Mouse (Mus musculus) E14TG2a.4 (cell line): ENCODE results near the gene Pheta2.
"Not testable (repeated sequence)": the region's sequence is repeated elsewhere in the genome, so short reads cannot be mapped to it uniquely, and the experiment has no call there.

ENCODE experiments used
- H3K27me3 ChIP-seq: 2 replicates; pipeline ENCODE4 v1.6.1; 2014; ENCODE audit warnings: low read length, control low read depth; ENCODE audit not compliant: insufficient read depth
- H3K36me3 ChIP-seq: 2 replicates; pipeline ENCODE4 v1.6.1; 2014; ENCODE audit warnings: low read length, control low read depth; ENCODE audit not compliant: insufficient read depth
- H3K4me1 ChIP-seq: replicated peaks from 2 replicates; pipeline ENCODE4 v1.6.1; 2014; ENCODE audit warnings: low read depth, low read length, control low read depth
- H3K4me3 ChIP-seq: replicated peaks from 2 replicates; pipeline ENCODE4 v1.5.1; 2014; ENCODE audit warnings: mild to moderate bottlenecking, low read length
- H3K9me3 ChIP-seq: 2 replicates; pipeline ENCODE4 v1.6.1; 2014; ENCODE audit warnings: low read length, control low read depth
- CTCF ChIP-seq: conservative IDR thresholded peaks from 2 replicates; pipeline ENCODE4 v1.5.1; 2014; ENCODE audit warnings: low read length
- NANOG ChIP-seq: IDR thresholded peaks from 2 replicates; pipeline ENCODE4 v1.6.1; 2014; ENCODE audit warnings: borderline replicate concordance, low read length, mixed read lengths
- POU5F1 ChIP-seq: IDR thresholded peaks from 2 replicates; pipeline ENCODE4 v1.6.1; 2014; ENCODE audit warnings: low read length, borderline replicate concordance

Gene Pheta2

DNA sequence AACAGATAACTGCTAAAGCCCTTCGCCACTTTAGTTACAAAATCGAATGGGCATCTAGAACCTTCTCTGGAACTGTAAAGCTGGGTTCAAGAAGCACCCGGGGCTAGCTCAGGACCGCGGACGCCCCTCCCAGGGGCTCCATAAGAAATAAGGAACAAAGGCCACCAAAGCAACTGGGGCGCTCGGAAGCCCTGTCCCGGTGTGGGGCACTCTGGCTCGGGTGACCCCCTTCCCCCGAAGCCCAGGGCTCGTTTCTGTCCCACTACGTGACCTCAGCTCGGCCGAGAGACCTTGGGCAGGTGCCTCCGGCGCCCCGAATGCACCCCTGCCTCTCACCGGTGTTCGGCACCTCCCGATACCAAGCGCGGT, 15.0 kb downstream of the Pheta2 start:
- TF ChIP-seq NANOG (no peak), POU5F1 (no peak), CTCF (no peak)

GRCm38 (mm10) chr15:82354126-82354945, 15.6 kb downstream of the Pheta2 start, which contains the start of gene Ndufa6:
Gene Ndufa6, minus strand, starts transcription at chr15:82354322.
- TF ChIP-seq CTCF = peak; percentile 59
- no peak for TF ChIP-seq POU5F1
- Histone ChIP-seq H3K9me3 (no peaks in the 10 kb centered on the region), H3K4me1 (peaks cover 64% of the 10 kb centered on the region), H3K36me3 (peaks cover 37% of the 10 kb centered on the region), H3K4me3 (peak within 1 kb of the TSS; percentile 99), H3K27me3 (no peaks in the 10 kb centered on the region)

More for the DNA sequence above, 15.0 kb downstream of the Pheta2 start:
- Histone ChIP-seq H3K4me1 (peaks cover 67% of the 10 kb centered on the region), H3K9me3 (no peaks in the 10 kb centered on the region), H3K4me3 (peak overlapping the region; percentile 99), H3K36me3 (peaks cover 43% of the 10 kb centered on the region), H3K27me3 (no peaks in the 10 kb centered on the region)

GRCm38 (mm10) chr15:82358431-82359260, 19.9 kb downstream of the Pheta2 start:
- H3K4me1 ChIP-seq = peaks cover 39% of the 10 kb centered on the region
- H3K9me3 ChIP-seq = no peaks in the 10 kb centered on the region
- TF ChIP-seq NANOG (no peak), POU5F1 (no peak), CTCF (no peak)
- no peaks in the 10 kb centered on the region for H3K27me3 ChIP-seq
- peak overlapping the region; percentile 56 for H3K4me3 ChIP-seq
- peaks cover 9% of the 10 kb centered on the region for H3K36me3 ChIP-seq

DNA sequence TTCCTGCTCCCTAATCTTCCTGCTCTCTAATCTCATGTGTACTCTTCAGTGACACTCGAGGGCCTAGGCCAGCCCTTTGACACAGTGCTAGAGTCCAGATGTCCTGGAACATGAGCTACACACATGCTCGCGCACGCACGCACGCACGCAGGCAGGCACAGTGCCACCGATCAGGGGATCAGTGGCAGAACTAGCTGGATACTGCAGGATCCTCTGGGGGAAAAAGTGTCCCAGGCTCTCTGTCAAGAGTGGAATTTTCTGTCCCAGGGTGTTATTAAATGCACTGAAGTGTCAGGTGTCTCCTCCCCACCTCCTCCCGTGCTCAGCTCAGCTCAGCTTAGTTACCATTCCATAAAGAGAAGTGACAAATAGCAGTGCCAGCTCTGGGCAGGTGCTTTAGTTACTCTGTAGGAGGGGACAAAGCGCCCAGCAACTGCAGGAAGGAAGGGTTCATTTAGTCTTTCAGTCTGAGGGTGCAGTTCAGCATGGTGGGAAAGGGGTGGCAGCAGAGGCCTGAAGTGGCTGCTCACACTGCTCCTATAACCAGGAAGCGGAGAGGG, 22.8 kb downstream of the Pheta2 start:
- no peak overlapping the region for H3K4me3 ChIP-seq
- H3K36me3 ChIP-seq = peaks cover 2% of the 10 kb centered on the region
- TF ChIP-seq POU5F1 (no peak), CTCF (peak; percentile 12)
- H3K4me1 ChIP-seq = peaks cover 31% of the 10 kb centered on the region
- H3K9me3 ChIP-seq = no peaks in the 10 kb centered on the region
- no peaks in the 10 kb centered on the region for H3K27me3 ChIP-seq

DNA sequence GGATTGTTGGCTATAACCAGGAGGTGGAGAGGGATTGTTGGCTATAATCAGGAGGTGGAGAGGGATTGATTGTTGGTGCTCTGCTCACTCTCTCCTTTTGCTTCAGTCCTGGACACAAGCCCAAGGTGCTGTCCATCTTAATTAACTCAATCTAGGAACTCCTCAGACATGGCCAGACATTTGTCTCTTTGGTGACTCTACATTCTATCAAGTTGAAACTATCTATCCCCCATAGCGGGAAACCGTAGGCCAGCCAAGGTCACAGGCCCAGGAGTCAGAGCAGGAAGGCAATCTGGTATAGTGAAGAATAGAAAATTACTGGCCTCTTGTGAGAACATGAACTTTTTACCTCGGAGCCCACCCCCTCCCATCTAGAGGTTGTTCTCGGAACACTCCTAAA, 23.5 kb downstream of the Pheta2 start:
- Histone ChIP-seq H3K4me1 (peaks cover 30% of the 10 kb centered on the region), H3K27me3 (no peaks in the 10 kb centered on the region), H3K36me3 (no peaks in the 10 kb centered on the region), H3K4me3 (no peak overlapping the region), H3K9me3 (no peaks in the 10 kb centered on the region)
- no peak for TF ChIP-seq CTCF
- no peak for TF ChIP-seq POU5F1
- no peak for TF ChIP-seq NANOG

DNA sequence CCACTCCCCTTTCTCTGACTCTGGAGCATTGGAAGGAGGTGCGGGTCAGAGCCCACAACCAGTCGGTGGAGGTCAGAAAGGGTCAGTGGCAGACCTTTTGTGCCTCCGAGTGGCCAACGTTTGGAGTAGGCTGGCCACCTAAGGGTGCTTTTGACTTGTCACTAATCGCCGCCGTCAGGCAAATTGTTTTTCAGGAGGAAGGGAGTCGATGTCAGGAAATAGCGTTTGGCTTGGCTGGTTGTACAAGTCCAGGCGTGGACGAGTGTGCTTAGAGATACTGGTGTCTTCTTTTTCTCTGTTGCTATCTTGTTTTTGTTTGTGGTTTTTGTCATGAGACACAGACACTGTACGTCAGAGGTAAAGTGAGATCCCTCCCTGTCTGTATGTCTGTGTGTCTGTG, 25.1 kb downstream of the Pheta2 start:
- H3K9me3 ChIP-seq, H3K27me3 ChIP-seq, H3K36me3 ChIP-seq, H3K4me3 ChIP-seq: not testable (repeated sequence)
- H3K4me1 ChIP-seq = peaks cover 15% of the 10 kb centered on the region

DNA sequence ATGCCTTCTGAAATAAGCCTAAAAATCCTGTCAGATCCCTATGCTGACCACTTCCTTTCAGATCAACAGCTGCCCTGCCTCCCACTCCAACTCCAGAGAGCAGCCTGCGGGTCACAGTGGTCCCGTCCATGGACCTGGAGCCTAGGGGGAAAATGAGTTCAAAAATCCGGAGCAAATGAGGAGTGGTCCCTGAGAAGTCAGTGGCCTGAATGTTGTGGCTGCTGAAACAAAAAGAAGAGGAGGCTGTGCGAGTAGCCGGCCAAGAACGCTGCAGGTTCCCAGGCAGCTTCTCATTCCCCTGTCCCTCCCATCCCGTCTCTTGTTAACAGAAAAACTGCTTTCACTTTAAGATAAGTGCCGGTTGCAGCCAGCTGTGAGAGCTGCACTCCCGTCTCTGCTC, 25.8 kb downstream of the Pheta2 start:
- not testable (repeated sequence) for H3K9me3 ChIP-seq, H3K4me3 ChIP-seq, H3K36me3 ChIP-seq, H3K27me3 ChIP-seq
- H3K4me1 ChIP-seq = peaks cover 14% of the 10 kb centered on the region

- no peaks in the 10 kb centered on the region for H3K9me3 ChIP-seq
- 0 out of 2 replicates have a peak, but pooled peaks cover 3% of the 10 kb centered on the region for H3K27me3 ChIP-seq
- no peak for TF ChIP-seq POU5F1
- no peak for TF ChIP-seq CTCF
- no peak for TF ChIP-seq NANOG
- no peaks in the 10 kb centered on the region for H3K4me1 ChIP-seq
- H3K36me3 ChIP-seq = no peaks in the 10 kb centered on the region
- no peak overlapping the region for H3K4me3 ChIP-seq
These were observed 29.4 kb downstream of the Pheta2 start for GRCm38 (mm10) chr15:82368146-82368545.
